Mouse (Mus musculus): ENCODE results near the gene Fbxl22. TPM values are rescaled to one million over a fixed set of nuclear protein-coding genes. Genes with fewer than 3 reads are reported as not detected.

The Fbxl22 gene
- polyA plus RNA-seq, 1 experiment: 1.5 TPM

DNA sequence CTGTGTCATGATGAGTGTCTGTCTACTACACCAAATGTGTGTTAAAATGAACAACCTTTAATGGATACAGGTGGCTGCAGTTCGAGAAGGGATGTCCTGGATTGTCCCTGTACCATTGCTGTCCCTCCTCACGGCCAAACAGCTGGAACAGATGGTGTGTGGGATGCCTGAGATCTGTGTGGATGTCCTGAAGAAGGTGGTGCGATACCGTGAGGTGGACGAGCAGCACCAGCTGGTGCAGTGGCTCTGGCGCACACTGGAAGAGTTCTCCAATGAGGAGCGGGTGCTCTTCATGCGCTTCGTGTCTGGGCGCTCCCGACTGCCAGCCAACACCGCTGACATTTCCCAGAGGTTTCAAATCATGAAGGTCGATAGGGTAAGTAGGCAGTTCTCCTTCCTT lies 9.9 kb downstream of the Fbxl22 start:
- no peaks in the 10 kb centered on the region for H3K27me3 ChIP-seq (ENCODE audit: control insufficient read depth, insufficient read depth, low read length)
- peaks cover 18% of the 10 kb centered on the region for H3K36me3 ChIP-seq (ENCODE audit: control insufficient read depth, insufficient read depth, low read length)
- peak overlapping the region; percentile 76 for H3K27ac ChIP-seq (ENCODE audit: insufficient read depth, low read length)
- no peak for DNase-seq (ENCODE audit: low read depth in 1 of 2, low spot score in 2 of 2)
- peaks cover 20% of the 10 kb centered on the region; the same call in 1 of the 2 replicates for H3K4me1 ChIP-seq (ENCODE audit: control insufficient read depth, insufficient read depth, insufficient read length)
- 95% methylated on average over 13 of the region's 13 CpGs for WGBS
- TF ChIP-seq POLR2A (IDR thresholded peaks at IDR 0.05; ENCODE audit: low read depth, low read length) (no peak), CTCF (IDR thresholded peaks at IDR 0.05; ENCODE audit: extremely low read depth, insufficient read depth, insufficient read length, insufficient replicate concordance) (no peak)
- H3K4me3 ChIP-seq (ENCODE audit: extremely low read depth, insufficient read depth, insufficient read length): no peak overlapping the region

DNA sequence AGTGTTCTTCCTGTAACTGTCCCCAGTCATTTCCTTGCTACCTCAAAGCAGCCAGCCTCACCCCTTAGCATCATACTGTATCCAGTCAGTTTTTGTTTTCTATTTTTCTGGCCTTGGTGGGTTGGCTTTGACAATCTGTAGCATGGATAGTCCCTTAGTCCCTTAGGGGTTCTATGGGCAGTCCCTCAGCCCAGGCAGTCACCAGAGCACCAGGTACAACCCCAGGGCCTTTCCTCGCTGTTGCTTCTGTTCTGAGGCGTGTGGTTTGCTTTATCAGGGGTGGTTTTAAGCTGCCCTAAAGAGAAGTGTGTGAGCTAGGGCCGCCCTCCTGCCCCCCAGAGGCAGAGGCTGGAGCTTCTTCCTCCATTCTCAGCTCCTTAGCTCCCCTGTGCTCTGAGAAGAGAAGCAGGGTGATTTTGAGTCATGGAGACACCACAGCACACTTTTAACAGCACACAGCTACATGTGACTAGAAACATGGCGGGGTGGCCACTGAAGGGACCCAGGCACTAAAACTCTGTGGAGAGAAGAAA lies 10.4 kb downstream of the Fbxl22 start:
- Histone ChIP-seq H3K36me3 (ENCODE audit: control insufficient read depth, insufficient read depth, low read length) (peaks cover 18% of the 10 kb centered on the region), H3K4me3 (ENCODE audit: extremely low read depth, insufficient read depth, insufficient read length) (no peak overlapping the region), H3K27ac (ENCODE audit: insufficient read depth, low read length) (peak overlapping the region; percentile 76), H3K27me3 (ENCODE audit: control insufficient read depth, insufficient read depth, low read length) (no peaks in the 10 kb centered on the region), H3K4me1 (ENCODE audit: control insufficient read depth, insufficient read depth, insufficient read length) (peaks cover 20% of the 10 kb centered on the region; the same call in 1 of the 2 replicates)
- WGBS: 59% methylated on average over 4 of the region's 4 CpGs
- DNase-seq (ENCODE audit: low read depth in 1 of 2, low spot score in 2 of 2): peak in 1 of 2 experiments; percentile 20
- TF ChIP-seq POLR2A (IDR thresholded peaks at IDR 0.05; ENCODE audit: low read depth, low read length): no peak
- no peak for TF ChIP-seq CTCF (IDR thresholded peaks at IDR 0.05; ENCODE audit: extremely low read depth, insufficient read depth, insufficient read length, insufficient replicate concordance)

DNA sequence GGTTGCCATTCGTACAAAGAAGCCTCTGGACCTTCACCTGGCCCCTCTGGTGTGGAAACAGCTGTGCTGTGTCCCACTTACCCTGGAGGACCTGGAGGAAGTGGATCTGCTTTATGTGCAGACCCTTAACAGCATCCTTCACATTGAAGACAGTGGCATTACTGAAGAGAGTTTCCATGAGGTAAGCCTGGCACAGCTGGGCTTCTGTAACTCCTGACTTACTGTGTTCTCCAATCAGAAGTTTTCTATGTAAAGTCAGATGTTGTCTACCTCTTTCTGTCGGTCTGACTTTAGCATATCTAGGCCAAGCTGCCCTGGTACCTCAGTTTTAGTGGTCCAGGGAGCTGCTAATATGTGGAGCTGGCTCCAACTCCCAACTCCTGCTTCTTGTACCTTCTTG lies 13.1 kb downstream of the Fbxl22 start:
- no peak for DNase-seq (ENCODE audit: low read depth in 1 of 2, low spot score in 2 of 2)
- 88% methylated on average over 2 of the region's 2 CpGs for WGBS

DNA sequence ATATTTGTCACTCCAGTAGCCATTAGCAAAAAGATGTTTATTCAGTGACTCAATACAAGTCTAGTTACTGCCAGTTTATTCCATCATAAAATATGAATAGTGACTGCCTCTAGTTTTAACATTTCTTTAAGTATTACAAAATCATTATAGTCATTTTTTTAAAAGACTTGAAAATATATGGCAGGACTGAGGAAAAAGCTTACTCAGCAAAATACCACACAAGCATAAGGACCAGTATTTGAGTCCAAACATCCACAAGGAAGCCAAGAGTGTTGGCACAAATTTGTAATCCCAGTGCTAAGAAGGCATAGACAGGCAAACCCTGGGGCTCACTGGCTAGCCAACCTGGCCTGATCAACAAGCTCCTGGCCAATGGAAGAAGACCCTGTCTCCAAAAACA lies 20.4 kb downstream of the Fbxl22 start:
- no peak for DNase-seq (ENCODE audit: low read depth in 1 of 2, low spot score in 2 of 2)
- peaks cover 3% of the 10 kb centered on the region for H3K4me1 ChIP-seq (ENCODE audit: control insufficient read depth, insufficient read depth, insufficient read length)
- H3K27ac ChIP-seq (ENCODE audit: insufficient read depth, low read length): no peak overlapping the region
- TF ChIP-seq POLR2A (IDR thresholded peaks at IDR 0.05; ENCODE audit: low read depth, low read length) (no peak), CTCF (IDR thresholded peaks at IDR 0.05; ENCODE audit: extremely low read depth, insufficient read depth, insufficient read length, insufficient replicate concordance) (no peak)
- no peaks in the 10 kb centered on the region for H3K27me3 ChIP-seq (ENCODE audit: control insufficient read depth, insufficient read depth, low read length)
- H3K4me3 ChIP-seq (ENCODE audit: extremely low read depth, insufficient read depth, insufficient read length): no peak overlapping the region
- peaks cover 32% of the 10 kb centered on the region for H3K36me3 ChIP-seq (ENCODE audit: control insufficient read depth, insufficient read depth, low read length)

More for the DNA sequence above, 13.1 kb downstream of the Fbxl22 start:
- Histone ChIP-seq H3K36me3 (ENCODE audit: control insufficient read depth, insufficient read depth, low read length) (peaks cover 19% of the 10 kb centered on the region), H3K27me3 (ENCODE audit: control insufficient read depth, insufficient read depth, low read length) (no peaks in the 10 kb centered on the region), H3K27ac (ENCODE audit: insufficient read depth, low read length) (no peak overlapping the region), H3K4me1 (ENCODE audit: control insufficient read depth, insufficient read depth, insufficient read length) (peaks cover 20% of the 10 kb centered on the region; the same call in 1 of the 2 replicates), H3K4me3 (ENCODE audit: extremely low read depth, insufficient read depth, insufficient read length) (no peak overlapping the region)
- no peak for TF ChIP-seq CTCF (IDR thresholded peaks at IDR 0.05; ENCODE audit: extremely low read depth, insufficient read depth, insufficient read length, insufficient replicate concordance)
- no peak for TF ChIP-seq POLR2A (IDR thresholded peaks at IDR 0.05; ENCODE audit: low read depth, low read length)

DNA sequence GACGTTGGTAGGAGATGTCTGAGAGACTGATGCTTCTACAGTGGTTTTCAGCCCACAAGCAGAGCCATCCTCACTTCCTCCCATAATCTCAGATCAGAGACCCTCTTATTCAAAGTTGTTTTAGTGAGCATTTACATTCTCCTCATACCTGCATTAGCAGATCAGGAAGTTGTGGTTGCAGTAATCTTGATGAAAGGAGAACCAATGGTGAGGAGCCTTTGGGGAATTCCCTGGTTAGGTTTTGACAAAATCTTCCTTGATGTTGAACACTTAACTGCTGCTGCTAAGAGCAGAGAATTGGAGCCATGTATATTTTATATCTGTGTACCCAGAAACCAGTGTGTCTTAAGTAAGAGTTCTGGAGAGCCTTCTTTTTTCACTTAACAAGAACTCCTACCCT lies 22.0 kb downstream of the Fbxl22 start:
- DNase-seq (ENCODE audit: low read depth in 1 of 2, low spot score in 2 of 2): no peak

DNA sequence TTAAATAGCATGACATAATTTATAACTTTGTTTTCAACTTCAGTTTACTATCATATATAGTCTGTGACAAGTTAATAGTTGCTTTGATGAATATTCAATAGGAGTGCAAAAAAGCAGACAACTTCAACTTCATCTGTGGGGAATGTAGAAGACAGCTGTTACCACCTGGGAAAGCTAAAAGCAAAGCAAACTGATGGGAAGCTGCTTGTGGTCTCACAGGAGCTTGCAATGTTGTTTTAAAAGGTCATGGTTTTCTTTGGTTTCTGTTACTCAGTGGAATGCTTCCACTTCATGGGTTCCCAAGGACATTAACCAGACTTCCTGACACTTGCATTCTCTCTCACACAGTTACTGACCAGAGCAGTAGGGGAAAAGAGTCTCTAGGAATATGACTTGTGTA lies 25.6 kb downstream of the Fbxl22 start:
- H3K27me3 ChIP-seq (ENCODE audit: control insufficient read depth, insufficient read depth, low read length): no peaks in the 10 kb centered on the region
- H3K4me3 ChIP-seq (ENCODE audit: extremely low read depth, insufficient read depth, insufficient read length): no peak overlapping the region
- DNase-seq (ENCODE audit: low read depth in 1 of 2, low spot score in 2 of 2): no peak
- H3K27ac ChIP-seq (ENCODE audit: insufficient read depth, low read length): no peak overlapping the region
- H3K4me1 ChIP-seq (ENCODE audit: control insufficient read depth, insufficient read depth, insufficient read length): peaks cover 3% of the 10 kb centered on the region
- TF ChIP-seq POLR2A (IDR thresholded peaks at IDR 0.05; ENCODE audit: low read depth, low read length) (no peak), CTCF (IDR thresholded peaks at IDR 0.05; ENCODE audit: extremely low read depth, insufficient read depth, insufficient read length, insufficient replicate concordance) (no peak)
- peaks cover 45% of the 10 kb centered on the region for H3K36me3 ChIP-seq (ENCODE audit: control insufficient read depth, insufficient read depth, low read length)

More for the DNA sequence above, 22.0 kb downstream of the Fbxl22 start:
- H3K36me3 ChIP-seq (ENCODE audit: control insufficient read depth, insufficient read depth, low read length): peaks cover 36% of the 10 kb centered on the region
- no peak for TF ChIP-seq CTCF (IDR thresholded peaks at IDR 0.05; ENCODE audit: extremely low read depth, insufficient read depth, insufficient read length, insufficient replicate concordance)
- no peak for TF ChIP-seq POLR2A (IDR thresholded peaks at IDR 0.05; ENCODE audit: low read depth, low read length)
- 30% methylated on average over 1 of the region's 1 CpGs for WGBS
- H3K4me1 ChIP-seq (ENCODE audit: control insufficient read depth, insufficient read depth, insufficient read length): peaks cover 3% of the 10 kb centered on the region
- H3K27me3 ChIP-seq (ENCODE audit: control insufficient read depth, insufficient read depth, low read length): no peaks in the 10 kb centered on the region
- H3K4me3 ChIP-seq (ENCODE audit: extremely low read depth, insufficient read depth, insufficient read length): no peak overlapping the region
- no peak overlapping the region for H3K27ac ChIP-seq (ENCODE audit: insufficient read depth, low read length)

DNA sequence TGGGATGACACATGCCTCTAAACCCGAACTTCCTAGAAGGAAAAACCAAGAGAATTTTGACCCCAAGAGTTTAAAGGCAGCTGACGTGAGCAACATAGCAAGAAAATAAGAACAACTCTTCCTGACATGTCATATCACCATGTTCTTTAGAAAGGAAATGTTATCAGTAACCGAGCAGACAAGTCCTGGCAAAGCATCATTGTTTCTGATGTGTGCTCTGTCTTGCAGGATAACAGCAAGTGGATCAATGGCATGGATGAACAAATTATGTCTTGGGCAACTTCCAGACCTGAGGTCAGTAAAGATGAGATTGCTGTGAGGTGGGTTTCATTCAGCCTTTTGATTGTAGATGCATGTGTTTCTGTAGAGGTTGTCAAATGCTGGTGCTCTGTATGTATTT lies 31.0 kb downstream of the Fbxl22 start:
- Histone ChIP-seq H3K27me3 (ENCODE audit: control insufficient read depth, insufficient read depth, low read length) (no peaks in the 10 kb centered on the region), H3K27ac (ENCODE audit: insufficient read depth, low read length) (no peak overlapping the region), H3K36me3 (ENCODE audit: control insufficient read depth, insufficient read depth, low read length) (peaks cover 38% of the 10 kb centered on the region), H3K4me3 (ENCODE audit: extremely low read depth, insufficient read depth, insufficient read length) (no peak overlapping the region), H3K4me1 (ENCODE audit: control insufficient read depth, insufficient read depth, insufficient read length) (no peaks in the 10 kb centered on the region)
- DNase-seq (ENCODE audit: low read depth in 1 of 2, low spot score in 2 of 2): no peak
- 81% methylated on average over 3 of the region's 3 CpGs for WGBS
- TF ChIP-seq POLR2A (IDR thresholded peaks at IDR 0.05; ENCODE audit: low read depth, low read length) (no peak), CTCF (IDR thresholded peaks at IDR 0.05; ENCODE audit: extremely low read depth, insufficient read depth, insufficient read length, insufficient replicate concordance) (no peak)

Measured in spleen, adult 2 months (tissue).